Mouse (Mus musculus) heart, adult 18-20 months (tissue): Measurements from ENCODE around the gene Epgn. TPM values are rescaled to one million over a fixed set of nuclear protein-coding genes. Genes with fewer than 3 reads are reported as not detected.

Experiments
- total RNA-seq, 2 experiments: library from RNA; stranded (reverse); gene quantifications; 2 replicates each; pipeline ENCODE4 v1.2.3; 2021

The Epgn gene
- total RNA-seq, 2 experiments from 2014 or later, result 0.26 to 0.62 TPM

Other genes starting within 250 kb of the Epgn start
- gene Cxcl3, start 241.4 kb upstream of the Epgn start, total RNA-seq, result not detected
- gene Cxcl15, start 232.9 kb upstream of the Epgn start, total RNA-seq, result under 1 TPM in 1 of 2 experiments, not detected in 1; 0.18 TPM
- under 1 TPM; 0.27 to 0.54 TPM for gene Cxcl1, start 136.2 kb upstream of the Epgn start, total RNA-seq
- not detected for gene Cxcl2, start 123.6 kb upstream of the Epgn start, total RNA-seq
- 10 to 100 TPM in 1 of 2 experiments, 1 to 10 TPM in 1; 8.3 to 11.1 TPM for gene Mthfd2l, start 96.3 kb upstream of the Epgn start, total RNA-seq
- not detected for gene Ereg, start 47.2 kb downstream of the Epgn start, total RNA-seq
- gene Areg, start 112.1 kb downstream of the Epgn start, total RNA-seq, result not detected